Mouse (Mus musculus) midbrain, embryonic 12.5 days (tissue): ENCODE measurements around the gene Ghrhr. TPM values are rescaled to one million over a fixed set of nuclear protein-coding genes. Genes with fewer than 3 reads are reported as not detected.

ENCODE experiments used
- ATAC-seq: fragments of 200-750 bp; cut with Nextera tagmentation; 2 replicates; pipeline ENCODE4 v1.8.0; 2017; ENCODE audit warnings: low read depth, moderate TSS enrichment, moderate library complexity; ENCODE audit not compliant: low FRiP score
- H3K27ac ChIP-seq: fragments of 300-500 bp; sonication (generic); replicated peaks from 2 replicates; pipeline ENCODE4 v1.5.1; 2016; ENCODE audit warnings: mild to moderate bottlenecking
- H3K27me3 ChIP-seq: fragments of 300-500 bp; sonication (generic); 2 replicates; pipeline ENCODE4 v1.6.1; 2016; ENCODE audit warnings: mild to moderate bottlenecking
- H3K36me3 ChIP-seq: fragments of 300-500 bp; sonication (generic); 2 replicates; pipeline ENCODE4 v1.6.1; 2016
- H3K4me1 ChIP-seq: fragments of 300-500 bp; sonication (generic); 2 replicates; pipeline ENCODE4 v1.6.1; 2016
- H3K4me2 ChIP-seq: fragments of 300-500 bp; sonication (generic); replicated peaks from 2 replicates; pipeline ENCODE4 v1.6.1; 2016; ENCODE audit warnings: mild to moderate bottlenecking, moderate library complexity
- H3K4me3 ChIP-seq: fragments of 300-500 bp; sonication (generic); 2 replicates; pipeline ENCODE4 v1.5.1; 2016; ENCODE audit warnings: mild to moderate bottlenecking
- H3K9ac ChIP-seq: fragments of 300-500 bp; sonication (generic); replicated peaks from 2 replicates; pipeline ENCODE4 v1.6.1; 2016; ENCODE audit warnings: mild to moderate bottlenecking, moderate library complexity
- H3K9me3 ChIP-seq: fragments of 300-500 bp; sonication (generic); 2 replicates; pipeline ENCODE4 v1.6.1; 2016; ENCODE audit warnings: mild to moderate bottlenecking
- WGBS: fragments of 180-500 bp; shearing (Covaris S2); methylation state at CpG from one replicate; pipeline ENCODE4 v1.1.7; 2016; 5-methylcytosine and 5-hydroxymethylcytosine counted together
- polyA plus RNA-seq: library from polyadenylated mRNA; unstranded; fragments of >200 nt; fragmentation: Nextera tagmentation; extraction: Ambion mirVana; gene quantifications from 2 replicates; pipeline ENCODE4 v1.2.1, GENCODE M21; 2016

The Ghrhr gene
- polyA plus RNA-seq, 1 experiment from 2014 or later: not detected

GRCm38 (mm10) chr6:55402041-55402776, 26.1 kb downstream of the Ghrhr start:
- no peak for ATAC-seq
- no peak overlapping the region for H3K27ac ChIP-seq
- 0 out of 2 replicates have a peak, but pooled peaks cover 4% of the 10 kb centered on the region for H3K27me3 ChIP-seq
- no peaks in the 10 kb centered on the region for H3K36me3 ChIP-seq
- no peak overlapping the region for H3K4me3 ChIP-seq
- H3K9ac ChIP-seq: no peak overlapping the region
- H3K9me3 ChIP-seq: no peaks in the 10 kb centered on the region
- H3K4me2 ChIP-seq: no peak overlapping the region
- WGBS: 79% methylated on average over 9 of the region's 9 CpGs
- no peaks in the 10 kb centered on the region; the same call in 1 of the 2 replicates for H3K4me1 ChIP-seq

- 77% methylated on average over 9 of the region's 9 CpGs for WGBS
- ATAC-seq: no peak
- H3K4me1 ChIP-seq: no peaks in the 10 kb centered on the region; the same call in 1 of the 2 replicates
- no peaks in the 10 kb centered on the region for H3K27me3 ChIP-seq
- no peak overlapping the region for H3K4me2 ChIP-seq
- H3K4me3 ChIP-seq: no peak overlapping the region
- H3K9ac ChIP-seq: no peak overlapping the region
- no peaks in the 10 kb centered on the region for H3K36me3 ChIP-seq
- H3K9me3 ChIP-seq: no peaks in the 10 kb centered on the region
- H3K27ac ChIP-seq: no peak overlapping the region
Measured at GRCm38 (mm10) chr6:55403411-55404309, 27.6 kb downstream of the Ghrhr start.

GRCm38 (mm10) chr6:55404421-55404990, 28.4 kb downstream of the Ghrhr start:
- no peak overlapping the region for H3K9ac ChIP-seq

GRCm38 (mm10) chr6:55407345-55407744, 31.2 kb downstream of the Ghrhr start:
- H3K36me3 ChIP-seq: no peaks in the 10 kb centered on the region
- H3K27ac ChIP-seq: no peak overlapping the region
- ATAC-seq: no peak
- H3K9ac ChIP-seq: no peak overlapping the region
- 0 out of 2 replicates have a peak, but pooled peaks cover 3% of the 10 kb centered on the region for H3K4me1 ChIP-seq
- no peaks in the 10 kb centered on the region for H3K9me3 ChIP-seq
- WGBS: 87% methylated on average over 4 of the region's 4 CpGs
- no peak overlapping the region for H3K4me2 ChIP-seq
- no peak overlapping the region for H3K4me3 ChIP-seq
- H3K27me3 ChIP-seq: 0 out of 2 replicates have a peak, but pooled peaks cover 5% of the 10 kb centered on the region

More at GRCm38 (mm10) chr6:55404421-55404990, 28.4 kb downstream of the Ghrhr start:
- Histone ChIP-seq H3K4me1 (no peaks in the 10 kb centered on the region; the same call in 1 of the 2 replicates), H3K27ac (no peak overlapping the region), H3K27me3 (no peaks in the 10 kb centered on the region), H3K9me3 (no peaks in the 10 kb centered on the region), H3K4me2 (no peak overlapping the region), H3K36me3 (no peaks in the 10 kb centered on the region), H3K4me3 (no peak overlapping the region)
- 82% methylated on average over 5 of the region's 5 CpGs for WGBS
- no peak for ATAC-seq

- ATAC-seq: no peak
- H3K36me3 ChIP-seq: no peaks in the 10 kb centered on the region
- no peak overlapping the region for H3K27ac ChIP-seq
- H3K4me2 ChIP-seq: no peak overlapping the region
- no peak overlapping the region for H3K4me3 ChIP-seq
- H3K27me3 ChIP-seq: 0 out of 2 replicates have a peak, but pooled peaks cover 5% of the 10 kb centered on the region
- H3K4me1 ChIP-seq: 0 out of 2 replicates have a peak, but pooled peaks cover 3% of the 10 kb centered on the region
- no peaks in the 10 kb centered on the region for H3K9me3 ChIP-seq
- no peak overlapping the region for H3K9ac ChIP-seq
- WGBS: 68% methylated on average over 7 of the region's 7 CpGs
Measured at GRCm38 (mm10) chr6:55410119-55410775, 34.2 kb downstream of the Ghrhr start.

GRCm38 (mm10) chr6:55410977-55411376, 34.9 kb downstream of the Ghrhr start:
- WGBS: 90% methylated on average over 5 of the region's 5 CpGs
- no peak overlapping the region for H3K4me3 ChIP-seq
- no peak overlapping the region for H3K27ac ChIP-seq
- no peak for ATAC-seq
- H3K4me2 ChIP-seq: no peak overlapping the region
- no peaks in the 10 kb centered on the region for H3K9me3 ChIP-seq
- no peak overlapping the region for H3K9ac ChIP-seq
- H3K27me3 ChIP-seq: 0 out of 2 replicates have a peak, but pooled peaks cover 5% of the 10 kb centered on the region
- H3K36me3 ChIP-seq: no peaks in the 10 kb centered on the region
- H3K4me1 ChIP-seq: 0 out of 2 replicates have a peak, but pooled peaks cover 3% of the 10 kb centered on the region

- Histone ChIP-seq H3K9me3 (no peaks in the 10 kb centered on the region), H3K27ac (no peak overlapping the region), H3K4me1 (peaks cover 12% of the 10 kb centered on the region), H3K4me3 (no peak overlapping the region), H3K4me2 (no peak overlapping the region), H3K36me3 (no peaks in the 10 kb centered on the region), H3K27me3 (peaks cover 19% of the 10 kb centered on the region; the same call in 1 of the 2 replicates), H3K9ac (no peak overlapping the region)
- 45% methylated on average over 5 of the region's 5 CpGs for WGBS
- ATAC-seq: no peak
Measured at GRCm38 (mm10) chr6:55416202-55416601, 40.1 kb downstream of the Ghrhr start.

GRCm38 (mm10) chr6:55418746-55419410, 42.8 kb downstream of the Ghrhr start:
- Histone ChIP-seq H3K36me3 (no peaks in the 10 kb centered on the region), H3K9me3 (no peaks in the 10 kb centered on the region), H3K4me3 (no peak overlapping the region), H3K9ac (no peak overlapping the region), H3K27ac (no peak overlapping the region), H3K4me1 (peaks cover 20% of the 10 kb centered on the region), H3K27me3 (peaks cover 32% of the 10 kb centered on the region), H3K4me2 (no peak overlapping the region)
- WGBS: 56% methylated on average over 2 of the region's 2 CpGs
- ATAC-seq: no peak

GRCm38 (mm10) chr6:55420411-55420810, 44.3 kb downstream of the Ghrhr start:
- H3K9me3 ChIP-seq: no peaks in the 10 kb centered on the region
- H3K36me3 ChIP-seq: no peaks in the 10 kb centered on the region
- H3K27me3 ChIP-seq: peaks cover 38% of the 10 kb centered on the region
- no peak overlapping the region for H3K4me3 ChIP-seq
- ATAC-seq: peak; percentile 13; the same call in 1 of the 2 replicates
- H3K4me1 ChIP-seq: peaks cover 20% of the 10 kb centered on the region
- peak overlapping the region; percentile 55; the same call in 1 of the 2 replicates for H3K27ac ChIP-seq
- H3K4me2 ChIP-seq: no peak overlapping the region
- WGBS: 81% methylated on average over 3 of the region's 3 CpGs
- no peak overlapping the region for H3K9ac ChIP-seq

- WGBS: 8% methylated on average over 1 of the region's 1 CpGs
- peak overlapping the region; percentile 55 for H3K27ac ChIP-seq
Measured at GRCm38 (mm10) chr6:55420869-55421361, 44.8 kb downstream of the Ghrhr start.

GRCm38 (mm10) chr6:55432121-55432520, 56.0 kb downstream of the Ghrhr start:
- Histone ChIP-seq H3K9ac (no peak overlapping the region), H3K27me3 (no peaks in the 10 kb centered on the region), H3K4me1 (peaks cover 27% of the 10 kb centered on the region), H3K4me2 (no peak overlapping the region), H3K9me3 (no peaks in the 10 kb centered on the region), H3K4me3 (no peak overlapping the region), H3K27ac (no peak overlapping the region), H3K36me3 (no peaks in the 10 kb centered on the region)
- ATAC-seq: no peak

More at GRCm38 (mm10) chr6:55420869-55421361, 44.8 kb downstream of the Ghrhr start:
- no peak overlapping the region for H3K4me3 ChIP-seq
- H3K36me3 ChIP-seq: no peaks in the 10 kb centered on the region
- peaks cover 38% of the 10 kb centered on the region for H3K27me3 ChIP-seq
- no peak overlapping the region for H3K4me2 ChIP-seq
- H3K4me1 ChIP-seq: peaks cover 20% of the 10 kb centered on the region
- no peak overlapping the region for H3K9ac ChIP-seq
- H3K9me3 ChIP-seq: no peaks in the 10 kb centered on the region
- ATAC-seq: peak; percentile 80
